Mouse (Mus musculus) embryonic fibroblast, embryonic 13.5 days (primary cell): ENCODE data around the gene Dnajb13. TPM values are rescaled to one million over a fixed set of nuclear protein-coding genes. Genes with fewer than 3 reads are reported as not detected.

Experiments used
- H3K27ac ChIP-seq: 2 replicates; pipeline ENCODE4 v1.5.1; 2012; ENCODE audit warnings: low read length, control low read depth, inconsistent platforms; ENCODE audit not compliant: insufficient read depth
- H3K4me1 ChIP-seq: 2 replicates; pipeline ENCODE4 v1.6.1; 2011; ENCODE audit warnings: low read length; ENCODE audit not compliant: control insufficient read depth, insufficient read depth
- H3K4me3 ChIP-seq: 2 replicates; pipeline ENCODE4 v1.5.1; 2011; ENCODE audit warnings: mild to moderate bottlenecking, control low read depth, low read length; ENCODE audit not compliant: insufficient read depth
- CTCF ChIP-seq: IDR thresholded peaks from 2 replicates; pipeline ENCODE4 v1.5.1; 2011; ENCODE audit warnings: mild to moderate bottlenecking, control low read depth, low read length, moderate library complexity, borderline replicate concordance; ENCODE audit not compliant: insufficient read depth
- POLR2A ChIP-seq: IDR thresholded peaks from 2 replicates; pipeline ENCODE4 v1.6.1; 2011; ENCODE audit warnings: low read depth, mild to moderate bottlenecking, control low read depth, low read length, moderate library complexity
- polyA plus RNA-seq: library from polyadenylated mRNA; stranded (reverse); fragments of >200 nt; gene quantifications from 2 replicates; pipeline ENCODE4 v1.2.4, GENCODE M21; 2011; ENCODE audit warnings: low read depth; ENCODE audit not compliant: missing spikeins, insufficient read length

The Dnajb13 gene
- polyA plus RNA-seq, 1 experiment: not detected

GRCm38 (mm10) chr7:100539516-100539915 is 24.8 kb upstream of the Dnajb13 start:
- H3K4me3 ChIP-seq: no peak overlapping the region
- H3K4me1 ChIP-seq: peaks cover 2% of the 10 kb centered on the region; the same call in 1 of the 2 replicates
- no peak overlapping the region for H3K27ac ChIP-seq
- no peak for TF ChIP-seq POLR2A
- no peak for TF ChIP-seq CTCF

GRCm38 (mm10) chr7:100537519-100537902 is 22.8 kb upstream of the Dnajb13 start:
- Histone ChIP-seq H3K27ac (no peak overlapping the region), H3K4me1 (peaks cover 2% of the 10 kb centered on the region; the same call in 1 of the 2 replicates), H3K4me3 (peak overlapping the region; percentile 94)
- TF ChIP-seq POLR2A (no peak), CTCF (no peak)

- H3K4me1 ChIP-seq: peaks cover 2% of the 10 kb centered on the region; the same call in 1 of the 2 replicates
- peak; percentile 72 for TF ChIP-seq POLR2A
- TF ChIP-seq CTCF: no peak
- peak within 1 kb of the TSS; percentile 94 for H3K4me3 ChIP-seq
- H3K27ac ChIP-seq: peak within 1 kb of the TSS; percentile 9; the same call in 1 of the 2 replicates
Observed at GRCm38 (mm10) chr7:100536804-100537518, 22.2 kb upstream of the Dnajb13 start, which contains the start of gene Coa4. TSS of gene Coa4 (plus strand) at chr7:100537071.

- H3K4me3 ChIP-seq: no peak overlapping the region
- no peak overlapping the region for H3K27ac ChIP-seq
- H3K4me1 ChIP-seq: peaks cover 2% of the 10 kb centered on the region; the same call in 1 of the 2 replicates
- no peak for TF ChIP-seq CTCF
Observed at GRCm38 (mm10) chr7:100535831-100536230, 21.1 kb upstream of the Dnajb13 start.

- no peak for TF ChIP-seq CTCF
- TF ChIP-seq POLR2A: no peak
- Histone ChIP-seq H3K4me1 (peaks cover 2% of the 10 kb centered on the region; the same call in 1 of the 2 replicates), H3K4me3 (no peak overlapping the region), H3K27ac (no peak overlapping the region)
Observed at GRCm38 (mm10) chr7:100534216-100534615, 19.5 kb upstream of the Dnajb13 start.

GRCm38 (mm10) chr7:100533503-100533902 is 18.7 kb upstream of the Dnajb13 start:
- H3K4me1 ChIP-seq: peaks cover 2% of the 10 kb centered on the region; the same call in 1 of the 2 replicates
- H3K27ac ChIP-seq: no peak overlapping the region
- TF ChIP-seq CTCF (no peak), POLR2A (no peak)
- no peak overlapping the region for H3K4me3 ChIP-seq

GRCm38 (mm10) chr7:100530766-100531165 is 16.0 kb upstream of the Dnajb13 start:
- TF ChIP-seq POLR2A: no peak
- TF ChIP-seq CTCF: no peak

GRCm38 (mm10) chr7:100524669-100525068 is 9.9 kb upstream of the Dnajb13 start:
- no peaks in the 10 kb centered on the region for H3K4me1 ChIP-seq
- no peak overlapping the region for H3K4me3 ChIP-seq
- H3K27ac ChIP-seq: no peak overlapping the region
- TF ChIP-seq POLR2A: no peak
- TF ChIP-seq CTCF: no peak

More at GRCm38 (mm10) chr7:100530766-100531165, 16.0 kb upstream of the Dnajb13 start:
- H3K4me1 ChIP-seq: no peaks in the 10 kb centered on the region
- H3K27ac ChIP-seq: no peak overlapping the region
- H3K4me3 ChIP-seq: no peak overlapping the region

- H3K4me3 ChIP-seq: no peak overlapping the region
- TF ChIP-seq POLR2A (no peak), CTCF (no peak)
- no peak overlapping the region for H3K27ac ChIP-seq
- H3K4me1 ChIP-seq: no peaks in the 10 kb centered on the region
Observed at GRCm38 (mm10) chr7:100522222-100522621, 7.5 kb upstream of the Dnajb13 start.

- no peaks in the 10 kb centered on the region for H3K4me1 ChIP-seq
- H3K27ac ChIP-seq: no peak overlapping the region
- TF ChIP-seq POLR2A (no peak), CTCF (peak; percentile 85)
- no peak overlapping the region for H3K4me3 ChIP-seq
Observed at GRCm38 (mm10) chr7:100520663-100521285, 6.0 kb upstream of the Dnajb13 start.
